Mouse (Mus musculus) testis, postnatal 10 days (tissue): ENCODE data around the gene Topors.
"Not testable (repeated sequence)": the region's sequence is repeated elsewhere in the genome, so short reads cannot be mapped to it uniquely, and the experiment has no call there.

Experiments used
- DNase-seq: peaks from one replicate; pipeline ENCODE4 v3.0.0; 2021; ENCODE audit warnings: low spot score

The Topors gene

DNA sequence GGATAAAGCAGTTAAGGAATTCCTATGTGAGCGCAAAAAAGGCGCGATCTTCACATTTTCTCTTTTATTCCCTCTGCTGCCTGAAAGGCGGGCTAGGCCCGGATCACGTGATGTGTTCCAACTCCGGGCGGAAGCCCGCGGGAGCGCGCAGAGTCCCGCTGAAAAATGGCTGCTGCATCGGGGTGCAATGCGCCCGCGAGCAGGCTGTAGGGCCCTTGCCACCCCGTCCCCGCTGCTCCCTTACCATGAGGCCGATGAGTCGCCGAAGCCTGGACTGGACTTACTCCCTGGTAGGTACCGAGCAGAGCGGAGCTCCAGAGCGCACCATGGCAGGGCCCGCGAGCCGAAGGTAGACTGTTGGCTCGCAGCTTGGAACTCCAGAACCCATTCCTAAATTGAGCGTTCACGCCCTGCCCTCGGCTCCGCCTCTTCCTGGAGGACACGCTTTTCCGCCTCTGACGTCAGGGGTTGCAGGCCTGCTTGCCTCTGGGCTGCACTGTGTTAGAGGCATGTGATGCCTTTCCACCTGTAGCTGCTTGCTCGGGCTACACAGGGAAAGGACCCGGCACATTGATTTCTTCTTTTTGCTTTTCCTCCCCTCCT, at the start of gene Topors, which contains the start of gene Smim27:
Topors (minus strand) TSS at position 421 of the 603 bp plus-strand sequence.
Smim27 (plus strand) TSS at position 150 of the 603 bp plus-strand sequence.
- DNase-seq: peak; percentile 94

DNA sequence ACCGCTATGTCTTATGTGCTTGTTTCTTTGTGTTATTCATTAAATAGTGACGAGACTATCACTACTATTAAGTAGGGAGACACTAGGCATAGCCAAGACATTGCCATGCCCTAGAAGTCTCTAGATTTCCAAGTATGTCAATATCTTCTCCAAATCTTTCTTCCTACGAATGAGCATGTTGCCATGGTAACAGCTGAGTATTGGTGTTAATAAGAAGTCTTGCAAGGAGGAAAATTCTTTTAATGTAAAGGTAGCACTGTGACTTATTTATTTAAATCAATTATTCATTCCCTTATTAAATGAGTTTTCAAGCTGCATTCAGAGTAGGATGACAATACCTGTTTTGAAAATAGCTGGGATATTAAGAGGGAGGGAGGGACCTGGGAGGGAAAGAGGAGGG, 47.8 kb upstream of the Topors start:
- no peak for DNase-seq

GRCm38 (mm10) chr4:40313026-40313425, 43.4 kb upstream of the Topors start:
- DNase-seq: no peak

DNA sequence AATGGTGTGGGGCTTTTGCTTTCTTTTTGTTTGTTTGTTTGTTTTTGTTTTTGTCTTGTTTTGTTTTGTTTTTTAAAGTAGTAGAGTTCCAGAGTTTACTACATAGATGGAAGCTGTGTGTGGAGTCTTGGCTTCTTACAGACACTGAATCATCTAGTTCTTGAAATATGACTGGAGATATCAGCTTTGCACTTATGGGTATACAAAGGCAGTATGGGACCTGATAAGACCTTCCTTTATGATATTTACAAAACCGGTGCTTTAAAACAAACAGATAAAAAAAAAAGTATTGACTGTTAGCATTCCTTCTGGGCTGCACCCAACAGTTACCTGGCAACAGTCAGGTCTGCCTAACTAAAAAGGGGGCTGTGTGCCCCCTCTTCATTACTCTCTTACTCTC, 42.6 kb upstream of the Topors start:
- no peak for DNase-seq

DNA sequence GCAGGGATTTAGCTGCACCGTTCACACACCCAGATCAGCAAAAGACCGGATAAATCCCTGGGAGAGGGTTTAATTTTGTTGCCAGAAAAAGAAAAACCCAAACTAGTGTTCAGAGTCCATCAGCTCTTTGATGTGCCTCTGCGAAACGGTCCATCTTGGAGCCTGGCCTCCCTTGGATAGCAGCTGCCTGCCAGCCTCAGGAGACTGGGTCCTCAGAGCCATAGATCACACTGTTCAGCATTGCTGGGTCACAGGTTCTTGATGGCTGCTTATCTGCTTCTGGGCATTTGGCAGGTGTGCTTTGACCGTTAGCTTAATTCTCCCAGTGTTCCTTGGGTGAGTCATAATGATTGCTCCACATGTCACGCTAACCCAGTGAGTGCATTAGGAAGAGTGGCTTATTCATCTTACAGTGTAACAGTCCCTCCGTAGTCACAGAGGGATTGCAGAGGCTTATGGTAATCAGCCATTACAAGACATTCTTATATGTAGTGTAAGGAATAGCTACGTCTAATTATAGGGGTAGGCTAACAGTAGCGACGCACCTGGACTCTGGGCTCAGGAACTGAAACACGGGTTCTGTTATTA, 41.2 kb upstream of the Topors start:
- no peak for DNase-seq

GRCm38 (mm10) chr4:40309682-40310081, 40.0 kb upstream of the Topors start:
- DNase-seq: no peak

DNA sequence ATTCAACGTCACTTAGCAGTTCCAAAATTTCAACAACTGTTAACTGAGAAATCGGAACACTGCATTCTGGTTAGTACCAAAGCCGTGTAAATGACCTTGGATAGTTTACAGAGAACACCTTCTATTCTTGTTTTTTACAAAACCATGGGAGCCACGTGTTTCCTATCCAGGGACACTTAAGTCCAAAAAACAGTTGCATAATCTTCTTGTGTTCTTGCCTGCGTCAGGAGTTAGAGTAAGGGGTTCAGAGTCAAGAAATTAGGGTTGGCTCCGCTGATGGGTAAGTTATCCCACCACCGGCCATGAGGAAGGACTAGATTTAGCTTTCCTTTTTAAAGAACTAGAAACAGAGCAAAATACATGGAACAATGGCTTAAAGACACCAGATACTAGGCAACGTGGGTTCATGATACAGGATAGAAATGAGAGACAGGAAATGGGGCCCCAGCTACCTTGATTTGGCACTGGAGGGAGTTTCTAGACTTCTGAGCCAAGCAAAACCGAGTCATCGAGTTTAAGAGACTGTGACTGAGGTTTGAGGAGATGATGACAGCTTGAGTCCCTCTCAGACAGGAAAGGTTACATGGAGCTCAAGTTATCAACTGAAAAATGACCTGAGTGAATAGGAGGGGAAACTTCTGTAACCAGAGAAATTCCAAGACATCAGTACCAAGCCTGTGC, 32.9 kb upstream of the Topors start:
- no peak for DNase-seq

DNA sequence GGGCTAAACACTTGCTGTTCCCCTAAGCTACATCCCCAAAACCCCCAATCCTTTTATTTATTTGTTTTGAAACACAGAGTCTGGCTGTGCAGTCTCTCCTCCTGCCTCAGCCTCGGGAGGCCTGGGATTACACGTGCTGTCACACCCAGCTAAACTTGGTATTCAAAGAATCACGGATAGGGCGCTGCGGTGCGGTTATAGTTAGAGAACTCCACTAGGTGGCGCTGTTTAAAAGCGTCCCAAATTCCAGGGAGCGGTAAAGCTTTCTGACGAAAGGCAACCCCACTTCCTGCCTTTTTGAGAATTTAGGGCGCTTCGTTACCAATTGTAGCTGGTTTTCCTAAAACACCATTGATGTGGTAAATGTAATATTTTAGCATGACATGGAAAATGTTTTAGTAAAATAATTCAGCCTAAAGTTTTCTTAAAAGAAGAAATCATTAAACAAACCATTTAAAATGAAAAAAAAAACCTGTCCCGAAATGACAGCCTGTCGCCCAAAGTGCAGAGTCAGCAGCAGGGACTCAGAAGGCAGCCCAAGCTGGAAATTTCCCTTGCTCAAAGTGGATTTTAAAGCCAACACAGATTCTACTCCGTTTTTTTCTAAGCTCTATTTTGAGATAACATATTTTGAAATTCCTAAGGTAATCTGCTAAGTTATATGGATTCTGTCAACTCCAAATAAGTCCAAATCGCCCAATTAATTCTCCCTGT, 31.6 kb upstream of the Topors start:
- DNase-seq: peak; percentile 73

DNA sequence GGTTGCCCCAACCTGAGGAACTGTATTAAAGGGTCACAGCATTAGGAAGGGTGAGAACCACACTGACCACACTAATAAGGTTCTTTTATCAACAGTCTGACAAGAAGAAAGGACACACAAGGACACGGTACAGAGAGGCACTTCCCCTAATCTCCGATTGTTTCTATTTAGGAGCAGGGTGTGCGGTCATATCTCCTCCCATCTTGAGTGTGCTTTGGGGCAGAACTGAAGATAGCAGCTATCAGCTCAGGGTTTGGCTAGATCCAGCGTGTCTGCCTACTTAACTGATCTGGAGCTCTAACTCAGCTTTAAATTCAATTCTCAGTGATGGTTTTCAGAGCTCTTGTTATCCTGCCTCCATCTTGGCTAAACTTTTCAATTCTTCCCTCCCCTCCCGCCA, 29.5 kb upstream of the Topors start:
- no peak for DNase-seq

- DNase-seq: not testable (repeated sequence)
Measured at GRCm38 (mm10) chr4:40291511-40291910, 21.9 kb upstream of the Topors start.

- no peak for DNase-seq
Measured at GRCm38 (mm10) chr4:40289046-40289445, 19.4 kb upstream of the Topors start.

- no peak for DNase-seq
Measured at GRCm38 (mm10) chr4:40287415-40287814, 17.8 kb upstream of the Topors start.

DNA sequence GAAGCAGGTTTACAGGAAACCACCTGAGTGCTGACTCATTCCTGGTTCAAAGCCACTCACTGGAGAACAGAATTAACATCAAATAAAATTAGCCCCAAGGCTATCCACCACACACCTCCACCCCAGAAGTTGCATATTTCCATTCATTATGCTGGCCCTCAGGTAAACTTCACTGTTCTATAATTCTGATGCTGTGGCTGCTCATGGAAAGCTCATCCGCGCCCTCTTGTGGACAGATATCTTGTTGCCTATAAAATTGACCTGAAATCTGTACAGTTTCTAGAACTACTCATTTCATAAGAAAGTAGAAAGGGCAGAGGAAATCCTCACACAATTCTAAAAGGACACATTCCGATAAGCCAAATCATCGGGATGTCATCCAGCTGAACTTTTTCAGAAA, 15.9 kb upstream of the Topors start:
- DNase-seq: peak; percentile 82

- DNase-seq: peak; percentile 99
Measured at GRCm38 (mm10) chr4:40279276-40279900, 9.7 kb upstream of the Topors start, which contains the start of gene Ndufb6. Gene Ndufb6 (minus strand): TSS chr4:40279421.

DNA sequence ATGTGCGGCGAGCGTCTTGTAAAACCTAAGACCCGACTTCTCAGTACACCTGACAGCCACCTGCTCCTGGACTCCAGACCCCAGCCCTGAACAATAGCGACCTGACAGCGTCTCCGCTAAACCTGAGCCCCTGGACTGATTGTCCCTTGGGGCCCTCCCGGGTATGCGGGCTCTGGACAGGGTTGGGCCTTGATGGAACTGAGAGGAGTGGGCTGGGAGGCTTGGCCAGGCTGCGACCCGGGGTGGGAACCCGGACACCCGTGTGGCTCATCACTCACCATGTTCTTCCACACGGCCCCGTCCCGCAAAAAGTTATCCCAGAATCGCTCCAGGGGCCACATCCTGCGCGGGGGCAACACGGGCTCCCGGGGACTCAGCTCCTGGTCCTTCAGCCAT, 9.2 kb upstream of the Topors start:
- no peak for DNase-seq

GRCm38 (mm10) chr4:40268835-40269234, 815 bp downstream of the Topors start:
- DNase-seq: peak; percentile 56

GRCm38 (mm10) chr4:40268204-40268813, 1.3 kb downstream of the Topors start:
- peak; percentile 95 for DNase-seq

DNA sequence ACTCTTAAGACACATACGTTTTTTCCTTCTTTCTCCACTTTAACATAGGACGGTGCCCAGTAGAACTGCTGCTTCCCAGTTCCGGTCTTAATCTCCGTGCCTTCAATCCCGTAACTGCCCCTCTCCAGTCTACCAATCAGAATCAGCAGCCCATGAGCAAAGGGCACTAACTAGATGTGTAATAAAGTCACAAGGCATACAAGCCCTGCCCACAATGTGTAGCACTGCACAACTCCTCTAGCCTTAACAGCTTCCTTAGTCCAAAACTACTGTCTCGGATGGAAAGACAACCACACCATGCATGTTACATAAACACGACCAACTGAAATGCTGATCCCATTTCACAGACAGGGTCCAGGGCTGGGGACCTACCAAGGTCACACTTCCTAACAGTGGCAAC, 2.0 kb downstream of the Topors start:
- no peak for DNase-seq

DNA sequence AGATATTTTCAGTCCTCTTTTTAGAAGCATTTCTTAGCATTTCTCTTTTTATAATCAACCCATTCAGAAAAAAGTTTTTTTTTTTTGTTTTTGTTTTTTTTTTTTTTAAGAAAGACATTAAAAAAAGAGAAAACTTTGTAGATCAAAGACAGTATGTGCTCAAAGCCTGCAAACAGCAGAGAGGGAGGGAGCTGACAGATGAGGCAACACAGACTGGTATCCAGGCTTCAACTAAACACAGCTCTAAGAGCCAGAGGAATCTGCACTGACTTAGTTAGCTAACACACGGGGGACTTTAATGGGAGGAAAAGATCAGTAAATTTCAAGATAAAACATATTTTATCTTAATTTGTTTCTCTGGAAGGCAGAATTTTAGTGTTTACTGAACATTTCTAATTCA, 5.3 kb downstream of the Topors start:
- no peak for DNase-seq

DNA sequence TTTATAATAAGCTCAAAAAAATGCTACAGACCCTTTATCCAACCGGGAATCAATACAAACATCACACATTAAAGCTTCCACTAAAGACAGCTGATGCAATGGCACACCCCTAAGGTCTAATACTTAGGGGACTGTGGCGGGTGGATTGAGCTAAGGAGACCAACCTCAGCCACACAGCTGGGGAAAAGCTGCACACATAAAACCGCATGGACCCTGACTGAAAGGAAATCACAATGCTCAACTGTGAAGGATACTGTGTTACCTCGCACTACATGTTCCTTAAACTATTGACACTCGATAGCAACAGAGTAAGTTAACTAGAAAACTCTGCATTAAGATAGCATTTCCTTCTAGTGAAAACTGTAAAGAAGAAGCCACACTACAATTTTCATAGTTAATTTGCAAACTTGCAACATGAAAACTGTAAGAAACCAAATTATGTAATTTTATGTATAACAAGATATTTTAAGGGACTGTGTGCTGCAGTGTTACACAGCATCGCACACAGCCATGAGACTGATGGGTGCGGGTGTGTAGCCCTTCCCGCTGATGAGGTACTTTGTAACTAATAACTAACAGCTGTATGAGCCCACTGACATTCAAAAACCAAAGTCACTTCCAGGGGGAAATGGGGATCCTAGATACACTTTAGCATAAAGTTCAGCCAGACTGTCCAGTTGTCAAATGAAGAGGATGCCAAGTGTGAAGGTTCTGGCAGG, 15.1 kb downstream of the Topors start:
- no peak for DNase-seq

GRCm38 (mm10) chr4:40253766-40254165, 15.9 kb downstream of the Topors start:
- no peak for DNase-seq
